Mouse (Mus musculus) urinary bladder, adult 2 months (tissue): ENCODE data around the gene Gimap8. TPM values are rescaled to one million over a fixed set of nuclear protein-coding genes. Genes with fewer than 3 reads are reported as not detected.

Experiments used
- DNase-seq: peaks from one replicate; pipeline ENCODE4 v3.0.0; 2022; ENCODE audit warnings: low spot score
- polyA plus RNA-seq: library from polyadenylated mRNA; depleted of rRNA; stranded (reverse); fragments of >200 nt; gene quantifications from 2 replicates; pipeline ENCODE4 v1.2.3, GENCODE M21; 2012; rRNA removed

The Gimap8 gene
- polyA plus RNA-seq, 1 experiment, result 8.1 TPM

GRCm38 (mm10) chr6:48702601-48703000, 55.6 kb downstream of the Gimap8 start:
- no peak for DNase-seq

- no peak for DNase-seq
Observed at GRCm38 (mm10) chr6:48704146-48704545, 57.1 kb downstream of the Gimap8 start.

- DNase-seq, result no peak
Observed at GRCm38 (mm10) chr6:48706130-48706529, 59.1 kb downstream of the Gimap8 start.

Other genes starting within 250 kb of the Gimap8 start
- gene Zfp467, start 201.4 kb upstream of the Gimap8 start, polyA plus RNA-seq, result 55.6 and 64.6 TPM in 2 replicates
- 1.5 and 1.8 TPM in 2 replicates for gene Sspo, start 199.0 kb upstream of the Gimap8 start, polyA plus RNA-seq
- gene Atp6v0e2, start 109.6 kb upstream of the Gimap8 start, polyA plus RNA-seq, result 50.0 and 56.9 TPM in 2 replicates
- 12.3 and 13.4 TPM in 2 replicates for gene Lrrc61, start 92.4 kb upstream of the Gimap8 start, polyA plus RNA-seq
- gene Rarres2, start 74.4 kb upstream of the Gimap8 start, polyA plus RNA-seq, result 374 and 453 TPM in 2 replicates
- gene Gm45021, start 57.6 kb upstream of the Gimap8 start, polyA plus RNA-seq, result 0.47 and 0.56 TPM in 2 replicates
- 45.0 and 45.4 TPM in 2 replicates for gene Repin1, start 53.4 kb upstream of the Gimap8 start, polyA plus RNA-seq
- gene Gm44965, start 53.3 kb upstream of the Gimap8 start, polyA plus RNA-seq, result not detected in 2 replicates
- gene Zfp775, start 45.2 kb upstream of the Gimap8 start, polyA plus RNA-seq, result 4.6 and 7.7 TPM in 2 replicates
- gene AI854703, start 20.5 kb upstream of the Gimap8 start, polyA plus RNA-seq, result 5.7 and 6.2 TPM in 2 replicates
- gene Gimap9, start 28.9 kb downstream of the Gimap8 start, polyA plus RNA-seq, result 5.6 and 6.9 TPM in 2 replicates
- gene Gimap4, start 37.3 kb downstream of the Gimap8 start, polyA plus RNA-seq, result 19.0 and 19.1 TPM in 2 replicates
- gene Gimap6, start 61.0 kb downstream of the Gimap8 start, polyA plus RNA-seq, result 22.4 and 25.3 TPM in 2 replicates
- 1.3 and 1.8 TPM in 2 replicates for gene Gm28053, start 71.4 kb downstream of the Gimap8 start, polyA plus RNA-seq
- 0.65 and 1.0 TPM in 2 replicates for gene Gimap7, start 71.4 kb downstream of the Gimap8 start, polyA plus RNA-seq
- 3.0 and 5.5 TPM in 2 replicates for gene Gimap1, start 91.8 kb downstream of the Gimap8 start, polyA plus RNA-seq
- 6.1 and 7.7 TPM in 2 replicates for gene Gimap5, start 99.0 kb downstream of the Gimap8 start, polyA plus RNA-seq
- 5.4 and 7.9 TPM in 2 replicates for gene Gimap3, start 123.6 kb downstream of the Gimap8 start, polyA plus RNA-seq
- gene Tmem176a, start 193.7 kb downstream of the Gimap8 start, polyA plus RNA-seq, result 133 and 146 TPM in 2 replicates
- gene Tmem176b, start 194.3 kb downstream of the Gimap8 start, polyA plus RNA-seq, result 391 and 400 TPM in 2 replicates
- 0.08 and 0.18 TPM in 2 replicates for gene Aoc1, start 225.7 kb downstream of the Gimap8 start, polyA plus RNA-seq